Mouse (Mus musculus): ENCODE data around the gene Eya3. TPM values are rescaled to one million over a fixed set of nuclear protein-coding genes. Genes with fewer than 3 reads are reported as not detected.
A peak's percentile ranks its signal among the peaks of the same experiment; 100 is the strongest.
"Not testable (repeated sequence)": the region's sequence is repeated elsewhere in the genome, so short reads cannot be mapped to it uniquely, and the experiment has no call there.

Eya3 gene
- total RNA-seq, 2 experiments from 2014 or later, result 11.1 to 11.5 TPM

GRCm38 (mm10) chr4:132743992-132744911 lies 105.5 kb downstream of the Eya3 start:
- DNase-seq, result peak; percentile 39

GRCm38 (mm10) chr4:132746911-132747517 lies 108.2 kb downstream of the Eya3 start:
- no peak for DNase-seq

GRCm38 (mm10) chr4:132747664-132748259 lies 109.0 kb downstream of the Eya3 start:
- DNase-seq, result peak; percentile 36

GRCm38 (mm10) chr4:132748778-132749177 lies 110.0 kb downstream of the Eya3 start:
- no peak for DNase-seq

- no peak for DNase-seq
These were observed 110.6 kb downstream of the Eya3 start for GRCm38 (mm10) chr4:132749258-132749982.

GRCm38 (mm10) chr4:132752992-132753391 lies 114.2 kb downstream of the Eya3 start:
- no peak for DNase-seq

- peak; percentile 76 for DNase-seq
These were observed 118.2 kb downstream of the Eya3 start, which contains the start of gene Smpdl3b for GRCm38 (mm10) chr4:132756974-132757373. TSS of gene Smpdl3b (minus strand) at chr4:132757252.

GRCm38 (mm10) chr4:132757633-132758351 lies 119.0 kb downstream of the Eya3 start:
- no peak for DNase-seq

GRCm38 (mm10) chr4:132760296-132760695 lies 121.5 kb downstream of the Eya3 start:
- no peak for DNase-seq

GRCm38 (mm10) chr4:132762602-132763001 lies 123.8 kb downstream of the Eya3 start:
- DNase-seq, result no peak

GRCm38 (mm10) chr4:132763125-132763524 lies 124.3 kb downstream of the Eya3 start:
- not testable (repeated sequence) for DNase-seq

- peak; percentile 97 for DNase-seq
These were observed 129.4 kb downstream of the Eya3 start, which contains the start of gene Rpa2 for GRCm38 (mm10) chr4:132767914-132768876. TSS of gene Rpa2 (plus strand) at chr4:132768332.

- no peak for DNase-seq
These were observed 133.0 kb downstream of the Eya3 start for GRCm38 (mm10) chr4:132771776-132772175.

Other genes starting within 250 kb of the Eya3 start
- gene Phactr4, start 216.5 kb upstream of the Eya3 start, total RNA-seq (2021), result 10 to 100 TPM; 10.3 to 10.6 TPM
- 1 to 10 TPM; 2.6 to 4.3 TPM for gene Med18, start 175.1 kb upstream of the Eya3 start, total RNA-seq (2021)
- 1 to 10 TPM; 1.9 to 2.3 TPM for gene Sesn2, start 128.5 kb upstream of the Eya3 start, total RNA-seq (2021)
- 10 to 100 TPM; 46.3 to 58.5 TPM for gene Atpif1, start 105.3 kb upstream of the Eya3 start, total RNA-seq (2021)
- gene Dnajc8, start 103.4 kb upstream of the Eya3 start, total RNA-seq (2021), result 10 to 100 TPM; 43.5 to 44.5 TPM
- 1 to 10 TPM; 1.0 to 1.1 TPM for gene Ptafr, start 74.9 kb upstream of the Eya3 start, total RNA-seq (2021)
- 1 to 10 TPM; 1.0 to 1.4 TPM for gene Xkr8, start 93.6 kb downstream of the Eya3 start, total RNA-seq (2021)
- gene Smpdl3b, start 118.3 kb downstream of the Eya3 start, total RNA-seq (2021), result 1 to 10 TPM in 1 of 2 experiments, under 1 TPM in 1; 0.59 to 1.0 TPM
- 10 to 100 TPM; 11.2 to 12.4 TPM for gene Rpa2, start 129.3 kb downstream of the Eya3 start, total RNA-seq (2021)
- 1 to 10 TPM in 1 of 2 experiments, under 1 TPM in 1; 0.69 to 1.2 TPM for gene Themis2, start 157.4 kb downstream of the Eya3 start, total RNA-seq (2021)
- 10 to 100 TPM; 13.1 to 13.5 TPM for gene Ppp1r8, start 204.2 kb downstream of the Eya3 start, total RNA-seq (2021)
- 10 to 100 TPM; 20.7 to 23.3 TPM for gene Stx12, start 245.5 kb downstream of the Eya3 start, total RNA-seq (2021)